Comparison of ENCODE assay signal across 30 mouse cellular contexts in genomic region chr5:53988053-53988452, GRCm38 (mm10).
"Had no signal": no experiment of that assay in that cellular context is flagged by ENCODE, and none has a peak within 500 bp of the region (broad histone marks: within the 10 kb centered on the region; RNA-seq: fewer than 3 reads in every experiment).

No protein-coding gene starts in this region.

- H3K4me1 ChIP-seq: heart, embryonic 10.5 days; heart, embryonic 12.5 days; heart, embryonic 13.5 days; heart, embryonic 15.5 days; hindbrain, embryonic 13.5 days; hindbrain, embryonic 15.5 days; intestine, embryonic 15.5 days had no signal

- H3K27me3 ChIP-seq: heart, embryonic 12.5 days; heart, embryonic 15.5 days; hindbrain, embryonic 12.5 days; hindbrain, embryonic 13.5 days; hindbrain, embryonic 15.5 days; intestine, embryonic 15.5 days; kidney, embryonic 15.5 days had no signal

- H3K4me3 ChIP-seq: heart, embryonic 10.5 days; heart, embryonic 12.5 days; heart, embryonic 13.5 days; heart, embryonic 15.5 days; hindbrain, embryonic 10.5 days; hindbrain, embryonic 12.5 days; hindbrain, embryonic 13.5 days; hindbrain, embryonic 15.5 days; intestine, embryonic 15.5 days; kidney, embryonic 15.5 days; layer of hippocampus, adult 2 months had no signal

- H3K27ac ChIP-seq: heart, embryonic 10.5 days; heart, embryonic 13.5 days; heart, embryonic 15.5 days; hindbrain, embryonic 10.5 days; hindbrain, embryonic 12.5 days; hindbrain, embryonic 13.5 days; hindbrain, embryonic 14.5 days; hindbrain, embryonic 15.5 days; hindbrain, postnatal 0 days; intestine, embryonic 15.5 days; kidney, embryonic 15.5 days; kidney, postnatal 0 days; layer of hippocampus, adult 2 months had no signal

- H3K36me3 ChIP-seq: heart, embryonic 10.5 days; heart, embryonic 12.5 days; heart, embryonic 13.5 days; heart, embryonic 15.5 days; hindbrain, embryonic 10.5 days; hindbrain, embryonic 12.5 days; hindbrain, embryonic 13.5 days; hindbrain, embryonic 15.5 days; intestine, embryonic 15.5 days; kidney, embryonic 15.5 days had no signal

- DNase-seq: heart, postnatal 10 days; heart, postnatal 14 days; heart, postnatal 36 days; heart, postnatal 4 days; kidney, adult 11 months; kidney, adult 18-20 months; kidney, adult 8-10 months; kidney, adult 9 months; kidney, postnatal 10 days; kidney, postnatal 14 days; kidney, postnatal 25 days; kidney, postnatal 36 days; kidney, postnatal 4 days; layer of hippocampus, adult 9-11 months; layer of hippocampus, postnatal 36 days had no signal

- H3K4me2 ChIP-seq: heart, embryonic 11.5 days; heart, embryonic 12.5 days; heart, embryonic 13.5 days; heart, embryonic 15.5 days; hindbrain, embryonic 12.5 days; hindbrain, embryonic 13.5 days; hindbrain, embryonic 14.5 days; hindbrain, embryonic 15.5 days; intestine, embryonic 15.5 days; kidney, embryonic 15.5 days had no signal
